Mouse (Mus musculus) MEL (cell line): Measurements from ENCODE around the gene 4930524J08Rik.

Experiments
- CHD2 ChIP-seq: IDR thresholded peaks from 2 replicates; pipeline ENCODE4 v1.6.1; 2011; ENCODE audit warnings: low read length, improper control_type of control experiment
- CTCF ChIP-seq, 3 experiments: IDR thresholded peaks in 2 of 3; conservative IDR thresholded peaks in 1 of 3; 2 replicates each; pipeline ENCODE4 v1.5.1; 2011 to 2012; ENCODE audit warnings: low read length in 3 of 3, low read depth in 2 of 3, mild to moderate bottlenecking in 2 of 3, improper control_type of control experiment in 1 of 3, inconsistent platforms in 1 of 3, mixed read lengths in 1 of 3, moderate library complexity in 1 of 3; ENCODE audit not compliant: control insufficient read depth in 1 of 3, insufficient read depth in 1 of 3, poor library complexity in 1 of 3, severe bottlenecking in 1 of 3
- E2F4 ChIP-seq: IDR thresholded peaks from 2 replicates; pipeline ENCODE4 v1.6.1; 2011; ENCODE audit warnings: low read depth, low read length, improper control_type of control experiment, borderline replicate concordance
- HCFC1 ChIP-seq: IDR thresholded peaks from 2 replicates; pipeline ENCODE4 v1.6.1; 2012; ENCODE audit warnings: low read depth, mild to moderate bottlenecking, inconsistent platforms, low read length, improper control_type of control experiment, moderate library complexity
- MEF2A ChIP-seq: IDR thresholded peaks from 2 replicates; pipeline ENCODE4 v1.6.1; 2014; ENCODE audit warnings: low read depth, mild to moderate bottlenecking, inconsistent platforms, low read length, improper control_type of control experiment; ENCODE audit not compliant: poor library complexity, insufficient replicate concordance, severe bottlenecking; ENCODE audit errors: extremely low read depth
- POLR2A ChIP-seq, 2 experiments: IDR thresholded peaks; 2 replicates each; pipeline ENCODE4 v1.6.1; 2011 to 2012; ENCODE audit warnings: low read length in 2 of 2, mild to moderate bottlenecking in 2 of 2, control low read depth in 1 of 2, improper control_type of control experiment in 1 of 2, low read depth in 1 of 2, moderate library complexity in 1 of 2; ENCODE audit not compliant: control insufficient read depth in 1 of 2, insufficient read depth in 1 of 2, poor library complexity in 1 of 2
- RCOR1 ChIP-seq: IDR thresholded peaks from 2 replicates; pipeline ENCODE4 v1.6.1; 2012; ENCODE audit warnings: low read depth, mild to moderate bottlenecking, inconsistent platforms, low read length, improper control_type of control experiment
- SMC3 ChIP-seq: IDR thresholded peaks from 2 replicates; pipeline ENCODE4 v1.6.1; 2011; ENCODE audit warnings: low read depth, low read length, improper control_type of control experiment
- TBP ChIP-seq: IDR thresholded peaks from 2 replicates; pipeline ENCODE4 v1.8.0; 2011; ENCODE audit warnings: low read depth, low read length, improper control_type of control experiment
- USF1 ChIP-seq: IDR thresholded peaks from 2 replicates; pipeline ENCODE4 v1.6.1; 2014; ENCODE audit warnings: low read depth, mild to moderate bottlenecking, inconsistent platforms, low read length, improper control_type of control experiment, moderate library complexity
- ZNF384 ChIP-seq: IDR thresholded peaks from 2 replicates; pipeline ENCODE4 v1.6.1; 2012; ENCODE audit warnings: low read depth, mild to moderate bottlenecking, inconsistent platforms, low read length, improper control_type of control experiment

DNA sequence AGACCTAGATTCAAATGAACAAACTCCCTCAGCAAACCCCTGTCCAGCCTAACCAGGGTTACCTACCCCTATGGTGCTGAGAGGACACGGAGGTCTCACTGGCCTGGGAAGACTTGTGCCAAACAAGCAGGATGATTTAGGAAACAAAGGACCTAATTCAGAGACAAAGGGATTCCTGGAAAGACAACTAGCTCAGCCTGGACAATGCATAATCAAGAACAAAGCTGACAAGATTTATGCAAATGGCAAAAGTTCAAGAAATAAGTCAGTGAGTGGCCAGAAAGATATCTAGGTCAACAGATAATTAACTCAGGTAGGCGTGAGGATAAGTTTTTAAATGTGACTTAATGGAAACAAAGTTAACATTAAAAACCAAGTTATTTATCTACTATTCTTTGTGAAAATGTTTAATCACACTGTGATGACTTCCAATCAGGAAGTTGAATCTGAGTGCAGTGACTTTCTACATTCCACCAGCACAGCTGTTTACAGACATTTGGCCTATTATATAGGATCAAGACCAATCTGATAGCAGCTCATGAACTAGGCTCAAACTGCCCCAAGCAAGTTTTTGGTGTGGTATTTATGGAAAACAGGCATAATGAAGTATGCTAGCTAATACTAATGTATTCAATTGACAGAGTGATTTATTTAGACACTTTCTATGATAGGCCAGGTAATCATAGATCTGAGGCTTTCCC lies 19.5 kb upstream of the 4930524J08Rik start:
- no peak for TF ChIP-seq HCFC1
- peak in 1 of 2 experiments; percentile 16; a peak in 1 of 4 replicates for TF ChIP-seq POLR2A (IDR thresholded peaks at IDR 0.05; ENCODE audit: control insufficient read depth in 1 of 2, insufficient read depth in 1 of 2, low read depth in 1 of 2, low read length in 2 of 2, poor library complexity in 1 of 2)
- TF ChIP-seq CTCF (IDR thresholded peaks at IDR 0.05 in 2 of 3, conservative IDR thresholded peaks at IDR 0.05 in 1 of 3; ENCODE audit: control insufficient read depth in 1 of 3, insufficient read depth in 1 of 3, low read depth in 2 of 3, low read length in 3 of 3, poor library complexity in 1 of 3, severe bottlenecking in 1 of 3): no peak
- no peak for TF ChIP-seq USF1
- TF ChIP-seq TBP: no peak
- TF ChIP-seq CHD2: no peak
- TF ChIP-seq SMC3: no peak
- no peak for TF ChIP-seq RCOR1
- TF ChIP-seq E2F4: no peak
- TF ChIP-seq ZNF384: no peak
- no peak for TF ChIP-seq MEF2A
